Mouse (Mus musculus): ENCODE measurements around the gene Rasl10b.

The Rasl10b gene

GRCm38 (mm10) chr11:83409087-83409754 lies at the start of gene Rasl10b:
Gene Rasl10b, plus strand, starts transcription at chr11:83409137.
- peak; percentile 49 to 78 for DNase-seq (ENCODE audit: inconsistent age in 2 of 2, low spot score in 1 of 2)

GRCm38 (mm10) chr11:83364656-83365055 lies 44.3 kb upstream of the Rasl10b start:
- no peak for DNase-seq (ENCODE audit: inconsistent age in 2 of 2, low spot score in 1 of 2)

DNA sequence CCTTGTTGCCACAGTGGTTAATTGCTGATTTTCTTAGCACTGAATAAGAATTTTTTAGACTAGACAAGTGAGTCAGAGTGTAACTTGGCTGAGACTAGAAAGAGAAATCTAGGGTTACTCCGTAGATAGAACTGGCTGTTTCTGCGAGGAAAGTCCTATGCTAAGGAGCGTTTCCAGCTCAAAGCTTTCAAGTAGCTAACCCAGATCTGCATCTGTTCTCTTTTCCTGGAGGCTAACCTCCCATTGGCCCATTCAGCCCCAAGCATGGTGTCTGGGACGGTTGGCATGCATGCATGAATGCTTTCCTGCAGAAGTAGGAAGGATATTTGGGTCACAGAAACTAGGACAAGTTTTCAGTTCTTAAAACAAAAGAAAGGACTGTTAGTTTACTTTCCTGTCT lies 37.7 kb upstream of the Rasl10b start:
- no peak for DNase-seq (ENCODE audit: inconsistent age in 2 of 2, low spot score in 1 of 2)

- no peak for DNase-seq (ENCODE audit: inconsistent age in 2 of 2, low spot score in 1 of 2)
Observed at GRCm38 (mm10) chr11:83379745-83380341, 29.1 kb upstream of the Rasl10b start.

- peak in 1 of 2 experiments; percentile 28 for DNase-seq (ENCODE audit: inconsistent age in 2 of 2, low spot score in 1 of 2)
Observed at GRCm38 (mm10) chr11:83382876-83383531, 25.9 kb upstream of the Rasl10b start.

DNA sequence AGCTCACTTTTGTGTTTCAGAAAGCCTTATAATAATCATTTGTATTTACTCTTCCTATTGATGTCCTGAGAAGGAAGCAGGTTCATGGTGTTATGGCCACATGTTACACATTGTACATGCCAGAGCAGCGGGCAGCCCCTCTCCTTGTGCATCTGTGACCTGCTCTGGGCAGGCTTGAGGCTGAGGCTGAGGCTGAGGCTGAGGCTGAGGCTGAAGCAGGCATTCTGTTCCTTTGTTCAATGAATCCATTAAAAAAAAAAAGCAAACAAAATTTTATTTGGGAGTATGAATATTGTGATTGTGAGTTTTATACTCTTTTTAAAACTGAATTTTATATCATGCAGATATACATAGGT lies 25.4 kb upstream of the Rasl10b start:
- no peak for DNase-seq (ENCODE audit: inconsistent age in 2 of 2, low spot score in 1 of 2)

DNA sequence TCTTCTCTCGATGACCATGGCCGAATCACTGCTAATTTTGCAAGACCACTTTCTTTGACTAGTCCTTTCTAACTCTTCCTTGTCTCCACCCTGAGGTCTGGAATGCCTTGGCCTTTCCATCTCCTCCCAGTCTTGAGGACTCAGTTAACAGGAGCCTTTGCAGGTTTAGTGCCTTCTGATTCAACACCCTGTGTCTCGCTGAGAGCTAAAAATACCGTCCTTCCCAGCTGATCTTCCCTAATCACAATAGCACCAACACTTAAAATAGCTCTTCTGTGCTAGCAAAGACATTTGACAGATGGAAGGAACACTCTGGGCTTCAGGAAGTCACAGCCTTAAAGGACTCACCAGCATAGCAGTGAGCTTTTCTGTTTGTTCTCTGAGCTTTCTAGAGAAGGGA lies 15.9 kb upstream of the Rasl10b start:
- DNase-seq (ENCODE audit: inconsistent age in 2 of 2, low spot score in 1 of 2) = no peak

GRCm38 (mm10) chr11:83394802-83395439 lies 14.0 kb upstream of the Rasl10b start:
- DNase-seq (ENCODE audit: inconsistent age in 2 of 2, low spot score in 1 of 2) = no peak

GRCm38 (mm10) chr11:83397626-83398025 lies 11.3 kb upstream of the Rasl10b start:
- DNase-seq (ENCODE audit: inconsistent age in 2 of 2, low spot score in 1 of 2) = no peak

DNA sequence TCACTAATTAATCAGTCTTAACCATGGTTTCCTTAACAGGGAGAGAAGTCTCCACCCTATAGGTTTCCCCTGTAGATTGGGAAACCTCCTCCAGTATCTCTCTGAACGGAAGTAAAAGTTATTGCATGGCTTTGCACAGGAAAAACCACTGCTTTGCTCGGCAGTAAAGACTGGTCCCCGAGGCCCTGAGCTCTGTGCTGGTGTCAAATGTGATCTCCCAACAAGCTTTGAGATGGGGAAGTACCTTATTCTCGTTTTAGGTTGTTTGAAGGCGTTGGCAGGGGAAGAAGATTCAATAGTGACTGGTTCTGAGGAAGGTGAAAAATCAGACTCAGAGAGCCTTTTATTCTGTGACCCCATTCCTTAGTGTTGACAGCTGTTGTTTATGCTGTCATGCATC lies 10.2 kb upstream of the Rasl10b start:
- DNase-seq (ENCODE audit: inconsistent age in 2 of 2, low spot score in 1 of 2) = no peak

- DNase-seq (ENCODE audit: inconsistent age in 2 of 2, low spot score in 1 of 2) = peak in 1 of 2 experiments; percentile 55
Observed at GRCm38 (mm10) chr11:83403787-83404186, 5.2 kb upstream of the Rasl10b start.

GRCm38 (mm10) chr11:83406391-83406790 lies 2.5 kb upstream of the Rasl10b start:
- DNase-seq (ENCODE audit: inconsistent age in 2 of 2, low spot score in 1 of 2) = no peak

DNA sequence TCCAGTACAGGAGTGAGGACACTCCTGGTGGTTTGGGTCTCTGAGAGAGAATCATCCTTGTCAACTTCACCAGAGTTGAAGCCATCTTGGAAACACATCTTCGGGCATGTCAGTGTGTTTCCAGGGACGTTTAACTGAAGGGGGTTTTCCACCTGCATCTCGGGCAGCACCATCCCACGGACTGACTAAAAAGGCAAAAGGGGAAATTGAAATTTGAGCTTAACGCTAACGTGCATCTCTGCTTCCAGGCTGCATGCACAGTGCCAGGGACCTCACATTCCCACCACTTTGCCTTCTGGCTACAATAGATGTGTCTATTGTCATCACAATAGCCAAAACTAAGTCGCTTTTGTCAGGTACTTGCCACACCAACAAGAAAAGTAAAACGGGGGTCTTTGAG lies 695 bp upstream of the Rasl10b start:
- DNase-seq (ENCODE audit: inconsistent age in 2 of 2, low spot score in 1 of 2) = no peak

DNA sequence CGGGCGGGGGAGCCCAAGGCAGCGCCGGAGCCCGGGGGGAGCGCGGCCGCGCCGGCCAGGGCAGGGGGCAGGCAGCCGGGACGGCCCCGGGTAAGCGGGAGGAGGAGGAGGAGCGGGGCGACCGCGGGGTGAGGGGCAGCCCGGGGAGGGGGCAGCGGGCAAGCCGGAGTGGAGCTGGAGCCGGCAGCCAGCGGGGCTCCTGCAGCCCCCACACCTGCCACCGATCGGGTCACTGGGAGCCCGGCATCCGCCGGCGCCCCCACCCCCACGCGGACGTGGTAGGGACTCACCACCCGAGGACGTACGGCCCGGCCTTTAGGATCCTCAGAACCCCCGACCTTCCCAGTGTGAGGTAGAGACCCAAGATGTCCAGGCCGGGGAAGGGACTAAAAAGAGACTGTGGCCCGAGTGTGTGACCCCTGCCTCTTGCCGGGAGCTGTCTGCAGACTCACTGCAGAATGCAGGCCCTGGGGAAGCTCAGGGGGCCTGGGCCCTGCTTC lies 905 bp downstream of the Rasl10b start:
- peak; percentile 22 to 70 for DNase-seq (ENCODE audit: inconsistent age in 2 of 2, low spot score in 1 of 2)

DNA sequence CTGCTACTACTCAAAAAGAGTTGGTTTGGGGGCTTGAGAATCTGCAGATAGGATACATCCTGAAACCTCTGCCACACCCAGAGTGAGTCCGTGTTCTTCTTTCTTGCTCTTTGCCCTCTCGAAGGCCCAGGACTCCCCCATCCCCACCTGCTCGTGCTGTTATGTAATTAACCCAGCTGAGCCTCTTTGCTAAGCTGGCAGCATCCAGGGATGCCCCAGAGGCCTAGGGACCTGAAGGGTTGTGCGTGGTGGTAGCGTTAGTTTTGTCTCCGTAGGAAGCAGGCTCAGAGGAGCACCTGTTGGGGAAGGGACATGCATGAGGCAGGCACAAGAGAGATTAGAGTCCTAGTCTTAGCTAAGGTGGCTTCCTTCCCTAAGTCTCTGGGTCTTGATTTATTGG lies 1.6 kb downstream of the Rasl10b start:
- DNase-seq (ENCODE audit: inconsistent age in 2 of 2, low spot score in 1 of 2) = no peak

GRCm38 (mm10) chr11:83417080-83417479 lies 8.1 kb downstream of the Rasl10b start:
- DNase-seq (ENCODE audit: inconsistent age in 2 of 2, low spot score in 1 of 2) = peak; percentile 67 to 88

- no peak for DNase-seq (ENCODE audit: inconsistent age in 2 of 2, low spot score in 1 of 2)
Observed at GRCm38 (mm10) chr11:83417708-83418107, 8.8 kb downstream of the Rasl10b start.

- no peak for DNase-seq (ENCODE audit: inconsistent age in 2 of 2, low spot score in 1 of 2)
Observed at GRCm38 (mm10) chr11:83418566-83418965, 9.6 kb downstream of the Rasl10b start.

DNA sequence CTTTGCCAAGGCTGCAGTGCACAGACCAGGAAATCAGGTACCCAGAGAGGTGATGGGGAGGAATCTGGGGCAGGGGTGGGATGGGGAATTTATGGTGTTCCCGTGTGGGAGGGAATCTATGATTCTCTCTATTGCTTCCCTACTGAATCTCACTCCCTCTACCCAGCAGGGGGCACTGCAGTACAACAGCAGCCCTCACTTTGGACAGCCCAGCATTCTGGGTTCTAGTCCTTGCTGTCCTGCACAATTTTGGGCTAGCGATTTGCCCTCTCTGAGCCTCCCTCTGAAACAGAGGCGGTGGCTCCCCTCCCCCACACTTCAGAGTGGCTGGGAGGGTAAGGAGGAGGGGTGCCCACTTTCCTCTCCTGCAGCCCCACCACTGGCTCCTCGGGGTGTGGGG lies 11.4 kb downstream of the Rasl10b start:
- no peak for DNase-seq (ENCODE audit: inconsistent age in 2 of 2, low spot score in 1 of 2)

DNA sequence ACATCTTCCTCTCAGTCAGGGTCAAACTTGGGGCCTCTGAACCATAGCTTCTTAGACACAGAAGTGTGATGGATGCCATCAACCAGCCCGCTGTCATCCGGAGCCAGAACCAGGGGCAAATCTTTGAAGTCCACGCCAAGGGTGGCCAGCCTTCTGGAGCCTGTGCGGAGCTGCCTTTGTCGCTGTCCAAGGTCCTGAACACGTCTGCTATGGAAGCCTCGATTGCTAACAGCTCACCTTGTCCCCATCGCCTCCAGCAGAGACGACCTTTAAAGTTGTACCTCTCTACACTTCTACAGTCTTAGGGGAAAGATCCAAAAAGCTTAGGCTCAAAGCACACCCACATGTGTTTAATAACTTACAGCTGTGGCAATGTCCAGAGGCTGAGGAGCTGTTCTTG lies 12.4 kb downstream of the Rasl10b start:
- peak; percentile 71 to 90 for DNase-seq (ENCODE audit: inconsistent age in 2 of 2, low spot score in 1 of 2)

GRCm38 (mm10) chr11:83424681-83425080 lies 15.7 kb downstream of the Rasl10b start:
- peak; percentile 56 to 93 for DNase-seq (ENCODE audit: inconsistent age in 2 of 2, low spot score in 1 of 2)

DNA sequence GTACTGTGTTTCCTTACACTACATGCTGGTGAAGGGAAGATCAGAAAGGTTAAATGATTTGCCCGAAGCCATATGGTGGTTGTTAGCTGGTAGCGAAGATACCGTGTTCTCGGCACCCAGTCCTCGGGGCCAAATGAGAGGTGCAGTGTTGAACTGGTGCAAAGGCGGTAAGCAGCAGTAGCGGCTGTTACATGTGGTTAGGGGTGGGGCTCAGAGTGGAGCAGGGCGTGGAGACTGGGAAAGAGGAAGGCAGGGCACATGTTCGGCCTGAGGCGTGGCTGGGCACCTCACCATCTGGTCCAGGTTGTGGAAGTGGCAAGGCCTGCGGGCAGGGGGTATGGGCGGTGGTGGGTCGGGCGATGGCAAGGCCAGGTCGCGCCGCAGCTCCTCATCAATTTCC lies 18.0 kb downstream of the Rasl10b start:
- DNase-seq (ENCODE audit: inconsistent age in 2 of 2, low spot score in 1 of 2) = peak in 1 of 2 experiments; percentile 52
